Mouse (Mus musculus) heart, postnatal 0 days (tissue): ENCODE measurements around the gene Slc2a4. TPM values are rescaled to one million over a fixed set of nuclear protein-coding genes. Genes with fewer than 3 reads are reported as not detected.

Source experiments
- ATAC-seq: fragments of 200-750 bp; cut with Nextera tagmentation; 2 replicates; pipeline ENCODE4 v1.8.0; 2017; ENCODE audit warnings: low read depth, moderate number of reproducible peaks, moderate library complexity; ENCODE audit not compliant: insufficient read depth
- DNase-seq: peaks from one replicate; pipeline ENCODE4 v3.0.0-alpha.2; 2016; ENCODE audit warnings: low spot score
- H3K27ac ChIP-seq: fragments of 300-500 bp; sonication (generic); 2 replicates; pipeline ENCODE4 v1.5.1; 2014; ENCODE audit warnings: low read depth, mild to moderate bottlenecking
- H3K27me3 ChIP-seq: fragments of 300-500 bp; sonication (generic); 2 replicates; pipeline ENCODE4 v1.6.1; 2014; ENCODE audit warnings: low read length, mixed read lengths; ENCODE audit not compliant: control insufficient read depth, insufficient read depth
- H3K36me3 ChIP-seq: fragments of 300-500 bp; sonication (generic); replicated peaks from 2 replicates; pipeline ENCODE4 v1.6.1; 2014; ENCODE audit warnings: low read length, mixed read lengths; ENCODE audit not compliant: control insufficient read depth, insufficient read depth
- H3K4me1 ChIP-seq: fragments of 300-500 bp; sonication (generic); 2 replicates; pipeline ENCODE4 v1.6.1; 2014; ENCODE audit warnings: antibody characterized with exemption; ENCODE audit not compliant: control insufficient read depth, insufficient read depth
- H3K4me2 ChIP-seq: fragments of 300-500 bp; sonication (generic); 2 replicates; pipeline ENCODE4 v1.6.1; 2014; ENCODE audit warnings: low read depth, mild to moderate bottlenecking, low read length, moderate library complexity
- H3K4me3 ChIP-seq: fragments of 300-500 bp; sonication (generic); 2 replicates; pipeline ENCODE4 v1.5.1; 2014; ENCODE audit warnings: low read depth, low read length
- H3K9ac ChIP-seq: fragments of 300-500 bp; sonication (generic); replicated peaks from 2 replicates; pipeline ENCODE4 v1.6.1; 2014; ENCODE audit warnings: low read depth, low read length, mixed read lengths
- H3K9me3 ChIP-seq: fragments of 300-500 bp; sonication (generic); replicated peaks from 2 replicates; pipeline ENCODE4 v1.6.1; 2016; ENCODE audit warnings: low read length; ENCODE audit not compliant: control insufficient read depth
- CTCF ChIP-seq: IDR thresholded peaks from 2 replicates; pipeline ENCODE4 v1.5.1; 2016; ENCODE audit warnings: antibody characterized with exemption, control low read depth, low read depth
- EP300 ChIP-seq: IDR thresholded peaks from 2 replicates; pipeline ENCODE4 v1.6.1; 2016; ENCODE audit warnings: antibody characterized with exemption, low read depth
- WGBS: fragments of 180-500 bp; shearing (Covaris S2); extraction: QIAGEN DNeasy Blood & Tissue Kit; methylation state at CpG from one replicate; pipeline ENCODE4 v1.1.7; 2014; 5-methylcytosine and 5-hydroxymethylcytosine counted together
- polyA plus RNA-seq: library from polyadenylated mRNA; unstranded; fragments of >200 nt; fragmentation: Nextera tagmentation; extraction: Ambion mirVana; gene quantifications from 2 replicates; pipeline ENCODE4 v1.2.1, GENCODE M21; 2015
- total RNA-seq: library from RNA; depleted of rRNA; stranded (reverse); fragments of >200 nt; gene quantifications from 2 replicates; pipeline ENCODE4 v1.2.3, GENCODE M21; 2014; ENCODE audit warnings: low replicate concordance

The Slc2a4 gene
- total and polyA plus RNA-seq, 2 experiments from 2014 or later = 89.2 to 267 TPM

GRCm38 (mm10) chr11:69935137-69935879 is 12.7 kb downstream of the Slc2a4 start, which contains the start of gene Ybx2:
TSS of gene Ybx2 (plus strand) at chr11:69935796.
- H3K27me3 ChIP-seq = peaks cover 8% of the 10 kb centered on the region
- peak; percentile 80 for ATAC-seq
- H3K4me2 ChIP-seq = peak within 1 kb of the TSS; percentile 92
- no peaks in the 10 kb centered on the region for H3K36me3 ChIP-seq
- TF ChIP-seq EP300 (no peak; the same call in 1 of the 2 replicates), CTCF (no peak)
- peak within 1 kb of the TSS; percentile 57 for H3K4me3 ChIP-seq
- peaks cover 30% of the 10 kb centered on the region for H3K4me1 ChIP-seq
- no peaks in the 10 kb centered on the region for H3K9me3 ChIP-seq
- WGBS = 3% methylated on average over 48 of the region's 62 CpGs
- H3K9ac ChIP-seq = peak within 1 kb of the TSS; percentile 51
- H3K27ac ChIP-seq = peak within 1 kb of the TSS; percentile 88
- DNase-seq = peak; percentile 82

DNA sequence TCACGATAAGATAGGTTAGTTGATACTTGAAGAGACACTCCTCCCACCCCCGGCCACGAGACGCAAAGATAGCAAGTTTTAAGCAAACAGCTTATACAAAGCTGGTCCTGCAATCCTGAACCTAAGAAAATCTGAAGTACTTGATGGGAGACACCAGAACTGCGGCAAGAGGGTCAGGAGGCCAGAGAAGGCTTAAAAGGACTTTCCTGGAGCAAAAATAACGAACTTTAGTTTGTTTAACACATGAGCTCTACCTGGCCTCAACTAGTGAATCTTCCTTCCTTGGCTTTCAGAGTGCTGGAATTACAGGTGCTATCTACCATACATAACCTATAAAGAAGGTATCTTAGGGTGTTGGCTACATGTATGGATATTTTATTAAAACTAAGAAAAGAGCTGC is 13.3 kb downstream of the Slc2a4 start:
- Histone ChIP-seq H3K9ac (no peak overlapping the region), H3K27me3 (peaks cover 8% of the 10 kb centered on the region), H3K4me2 (peak overlapping the region; percentile 43), H3K4me3 (peak overlapping the region; percentile 57), H3K4me1 (peaks cover 30% of the 10 kb centered on the region), H3K9me3 (no peaks in the 10 kb centered on the region), H3K27ac (no peak overlapping the region), H3K36me3 (no peaks in the 10 kb centered on the region)
- DNase-seq (no peak), ATAC-seq (no peak)
- no peak for TF ChIP-seq EP300
- TF ChIP-seq CTCF = no peak
- whole genome bisulfite sequencing = 18% methylated on average over 6 of the region's 6 CpGs

DNA sequence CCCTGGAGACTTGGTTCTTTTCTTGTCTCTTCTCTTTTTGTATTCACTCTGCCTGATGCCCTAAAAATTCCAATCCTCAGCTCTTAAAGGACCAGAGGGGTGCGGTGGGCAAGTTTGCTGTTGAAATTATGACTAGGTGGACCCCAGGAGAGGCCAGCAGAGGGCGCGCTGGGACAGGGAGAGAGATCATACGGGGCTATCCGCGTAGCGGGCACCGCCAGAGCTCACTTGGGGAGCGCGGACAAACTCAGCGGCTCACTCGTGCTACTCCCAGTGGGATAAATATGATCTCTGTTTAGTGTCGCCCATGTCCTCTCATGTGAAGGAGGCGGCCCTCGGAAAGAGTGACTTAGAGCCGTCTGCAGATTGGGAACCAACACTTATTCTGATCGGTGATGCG is 13.8 kb downstream of the Slc2a4 start:
- ATAC-seq (peak; percentile 59), DNase-seq (peak; percentile 91)
- TF ChIP-seq CTCF (peak; percentile 89), EP300 (no peak)
- 1% methylated on average over 18 of the region's 18 CpGs for WGBS
- Histone ChIP-seq H3K36me3 (no peaks in the 10 kb centered on the region), H3K9me3 (no peaks in the 10 kb centered on the region), H3K4me3 (no peak overlapping the region; the same call in 1 of the 2 replicates), H3K4me2 (peak overlapping the region; percentile 43), H3K4me1 (peaks cover 30% of the 10 kb centered on the region), H3K27me3 (peaks cover 8% of the 10 kb centered on the region), H3K9ac (no peak overlapping the region), H3K27ac (no peak overlapping the region)

DNA sequence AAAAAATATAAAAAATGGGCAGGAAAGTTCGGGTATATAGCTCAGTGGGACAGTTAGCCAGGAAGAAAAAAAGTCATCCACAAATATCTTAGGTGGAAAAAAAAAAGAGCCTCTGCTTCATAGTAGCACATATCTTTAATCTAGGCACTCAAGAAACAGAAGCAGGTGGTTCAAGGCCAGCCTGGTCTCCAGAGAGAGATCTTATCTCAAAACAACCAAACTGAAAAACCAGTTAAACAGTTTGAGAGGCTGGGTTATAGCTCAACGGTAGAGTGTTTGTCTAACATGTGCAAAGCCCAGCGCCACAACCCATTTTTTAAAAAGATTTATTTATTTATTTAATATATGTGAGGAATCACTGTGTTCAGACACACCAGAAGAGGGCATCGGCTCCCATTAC is 14.9 kb downstream of the Slc2a4 start:
- no peak overlapping the region for H3K4me3 ChIP-seq
- H3K27ac ChIP-seq = no peak overlapping the region
- WGBS = 67% methylated on average over 4 of the region's 4 CpGs
- DNase-seq (no peak), ATAC-seq (no peak)
- no peaks in the 10 kb centered on the region for H3K9me3 ChIP-seq
- TF ChIP-seq EP300 = no peak
- no peak for TF ChIP-seq CTCF
- peaks cover 20% of the 10 kb centered on the region for H3K4me1 ChIP-seq
- no peak overlapping the region for H3K4me2 ChIP-seq
- H3K27me3 ChIP-seq = peaks cover 8% of the 10 kb centered on the region
- no peaks in the 10 kb centered on the region for H3K36me3 ChIP-seq
- H3K9ac ChIP-seq = no peak overlapping the region

- Histone ChIP-seq H3K9ac (no peak overlapping the region), H3K27ac (no peak overlapping the region), H3K4me3 (no peak overlapping the region), H3K9me3 (no peaks in the 10 kb centered on the region), H3K4me1 (peaks cover 14% of the 10 kb centered on the region), H3K36me3 (no peaks in the 10 kb centered on the region), H3K4me2 (no peak overlapping the region), H3K27me3 (peaks cover 8% of the 10 kb centered on the region)
- DNase-seq (no peak), ATAC-seq (no peak)
- TF ChIP-seq EP300 (no peak), CTCF (no peak)
- 44% methylated on average over 3 of the region's 3 CpGs for WGBS
These were observed 15.7 kb downstream of the Slc2a4 start for GRCm38 (mm10) chr11:69932254-69932653.
